Mouse (Mus musculus): Measurements from ENCODE around the gene Ndufs4.

GRCm38 (mm10) chr13:114420235-114420634 is 32.2 kb upstream of the Ndufs4 start:
- TF ChIP-seq POLR2A (IDR thresholded peaks at IDR 0.05; ENCODE audit: low read depth, low read length) (no peak), CTCF (IDR thresholded peaks at IDR 0.05; ENCODE audit: extremely low read depth, insufficient read length, insufficient replicate concordance, low read depth, low read length) (no peak)
